Comparison of ENCODE assay signal across 19 mouse cellular contexts in the genomic region with DNA sequence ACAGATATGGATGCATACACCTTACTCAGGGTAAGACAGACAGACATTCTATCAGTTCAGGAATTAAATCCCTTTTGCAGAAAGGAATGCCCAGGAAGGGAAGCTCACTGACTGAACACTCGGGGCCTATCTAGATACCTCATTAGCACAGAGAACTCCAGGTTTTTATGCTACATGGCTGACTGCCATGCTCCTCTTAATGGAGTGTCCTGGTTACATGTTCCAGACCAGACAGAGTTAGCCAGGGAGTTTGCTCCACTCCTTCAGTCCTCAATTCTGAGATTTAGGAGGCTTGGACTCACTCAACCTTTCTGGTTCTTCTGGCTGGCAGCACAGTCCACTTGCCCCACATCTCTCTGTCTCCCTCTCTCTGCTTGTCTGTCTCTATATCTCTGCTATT.
DNase-seq lines count a peak whose midpoint lies in the region; ATAC-seq lines count a peak whose summit lies in the region.
"Had no signal": no experiment of that assay in that cellular context is flagged by ENCODE, and none has a peak within 500 bp of the region (broad histone marks: within the 10 kb centered on the region; RNA-seq: fewer than 3 reads in every experiment).

No protein-coding gene starts in this region.

- H3K4me1 ChIP-seq in lung, embryonic 15.5 days = peaks cover 14% of the 10 kb centered on the region

- peak; percentile 39; the same call in 1 of the 2 replicates for ATAC-seq in lung, embryonic 15.5 days (ENCODE audit: borderline replicate concordance, extremely low read depth, low FRiP score, low TSS enrichment)
- ATAC-seq: forebrain, embryonic 16.5 days had no signal

- WGBS in lung, embryonic 15.5 days = 60% methylated on average over 1 of the region's 1 CpGs

- H3K4me2 ChIP-seq in lung, embryonic 15.5 days = no peak overlapping the region
- H3K4me2 ChIP-seq: embryonic facial prominence, embryonic 13.5 days; forebrain, embryonic 12.5 days; heart, embryonic 13.5 days; hindbrain, embryonic 15.5 days had no signal

- no peak overlapping the region for H3K27ac ChIP-seq in lung, embryonic 15.5 days
- H3K27ac ChIP-seq: embryonic facial prominence, embryonic 13.5 days; forebrain, embryonic 12.5 days; heart, embryonic 13.5 days; hindbrain, embryonic 15.5 days had no signal

- H3K36me3 ChIP-seq in lung, embryonic 15.5 days = no peaks in the 10 kb centered on the region
- H3K36me3 ChIP-seq: embryonic facial prominence, embryonic 13.5 days; forebrain, embryonic 12.5 days; G1E; heart, embryonic 13.5 days; hindbrain, embryonic 15.5 days had no signal

- no peaks in the 10 kb centered on the region for H3K27me3 ChIP-seq in lung, embryonic 15.5 days
- H3K27me3 ChIP-seq: embryonic facial prominence, embryonic 13.5 days; forebrain, embryonic 12.5 days; heart, embryonic 13.5 days; hindbrain, embryonic 15.5 days had no signal

- intact Hi-C loops in left cerebral cortex, postnatal 36 days (cut with DNase I) = no loop called here

- no peaks in the 10 kb centered on the region for H3K9me3 ChIP-seq in lung, embryonic 15.5 days
- H3K9me3 ChIP-seq: embryonic facial prominence, embryonic 13.5 days; forebrain, embryonic 12.5 days; G1E; heart, embryonic 13.5 days; hindbrain, embryonic 15.5 days had no signal

- no peak overlapping the region for H3K4me3 ChIP-seq in lung, embryonic 15.5 days
- H3K4me3 ChIP-seq: embryonic facial prominence, embryonic 13.5 days; forebrain, embryonic 12.5 days; heart, embryonic 13.5 days; hindbrain, embryonic 15.5 days had no signal

- DNase-seq in heart, adult 11 months = peak; percentile 61
- no peak for DNase-seq in heart, adult 18-20 months
- peak; percentile 18 for DNase-seq in lung, postnatal 14 days
- no peak for DNase-seq in left cerebral cortex, adult 9 months (ENCODE audit: low spot score in 2 of 2)
- DNase-seq in left cerebral cortex, postnatal 36 days (ENCODE audit: low spot score in 2 of 2) = no peak
- no peak for DNase-seq in thymus, postnatal 4 days
- DNase-seq: adrenal gland, postnatal 10 days; B cell, adult 2 months; cerebellum, adult 11-12 months; cerebellum, adult 9-10 months; gastrocnemius, postnatal 14 days; heart, postnatal 36 days had no signal

- H3K9ac ChIP-seq in lung, embryonic 15.5 days = no peak overlapping the region
- H3K9ac ChIP-seq: embryonic facial prominence, embryonic 13.5 days; forebrain, embryonic 12.5 days; heart, embryonic 13.5 days; hindbrain, embryonic 15.5 days had no signal

Comparison
In these comparisons a context has a peak if more than half of its experiments do, and no peak if none do; other contexts are left out.
1. DNase-seq: peak in heart, adult 11 months (single experiment) and lung, postnatal 14 days (single experiment); none in heart, adult 18-20 months (0 of 2), left cerebral cortex, adult 9 months (0 of 2), left cerebral cortex, postnatal 36 days (0 of 2) and thymus, postnatal 4 days (single experiment).